Mouse (Mus musculus) liver, adult (tissue): Measurements from ENCODE around the gene Ryk.

Experiments
- GATA4 ChIP-seq: IDR thresholded peaks from 2 replicates; pipeline ENCODE4 v1.6.1; 2014; ENCODE audit warnings: mild to moderate bottlenecking, low read length; ENCODE audit not compliant: insufficient replicate concordance

Ryk gene

DNA sequence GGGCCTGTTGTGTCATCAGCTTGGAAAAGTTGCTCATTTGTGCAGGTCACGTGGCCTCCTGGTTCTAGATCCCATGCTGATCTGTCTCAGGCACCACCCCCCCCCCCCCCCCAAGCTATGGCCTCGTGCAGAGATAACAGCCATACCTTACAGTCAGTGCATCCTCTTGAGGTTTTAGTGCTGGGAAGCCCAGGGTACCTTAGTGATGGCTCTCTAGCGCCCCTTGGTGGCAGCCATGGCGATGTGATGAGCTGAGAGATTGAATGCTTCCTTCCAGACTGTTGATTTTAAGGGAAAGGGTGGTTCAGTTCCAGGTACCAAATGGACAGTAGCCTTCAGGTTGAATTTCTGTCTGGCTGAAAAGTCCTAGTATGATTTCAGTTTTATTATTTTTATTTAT lies 32.2 kb downstream of the Ryk start:
- no peak for TF ChIP-seq GATA4

DNA sequence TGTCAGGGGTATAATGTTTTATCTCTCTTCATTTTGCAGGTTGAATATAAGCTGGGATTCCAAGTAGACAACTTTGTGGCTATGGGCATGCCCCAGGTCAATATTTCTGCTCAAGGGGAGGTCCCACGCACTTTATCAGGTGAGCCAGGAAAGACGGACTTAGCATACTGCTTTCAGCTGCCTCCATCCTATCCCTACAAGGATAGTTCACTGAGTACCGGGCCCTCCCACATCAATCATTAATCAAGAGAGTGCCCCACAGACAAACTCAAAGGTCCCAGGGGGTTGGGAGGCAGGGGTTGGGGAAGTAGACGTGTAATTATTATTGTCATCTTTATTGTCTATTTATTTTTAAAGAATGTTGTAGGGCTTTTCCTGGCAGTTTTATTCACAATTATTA lies 32.8 kb downstream of the Ryk start:
- no peak for TF ChIP-seq GATA4

DNA sequence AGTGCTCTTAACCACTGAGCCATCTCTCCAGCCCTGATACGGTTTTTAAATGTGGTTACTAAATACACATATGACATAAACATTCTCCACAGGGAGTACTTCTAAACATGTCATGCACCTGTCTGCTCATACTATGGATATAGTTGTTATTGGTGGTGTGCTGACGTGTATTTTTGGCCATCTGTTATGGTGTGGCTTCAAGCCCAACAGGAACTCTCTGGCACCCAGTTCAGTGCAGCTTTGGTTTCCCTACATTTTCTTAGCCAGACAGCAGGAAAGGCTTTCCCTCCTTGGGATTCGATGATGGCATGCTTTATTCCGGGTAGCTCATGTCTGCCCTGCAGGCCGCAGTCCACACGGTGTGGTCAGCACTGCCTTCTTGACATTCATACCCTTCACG lies 33.7 kb downstream of the Ryk start:
- no peak for TF ChIP-seq GATA4

DNA sequence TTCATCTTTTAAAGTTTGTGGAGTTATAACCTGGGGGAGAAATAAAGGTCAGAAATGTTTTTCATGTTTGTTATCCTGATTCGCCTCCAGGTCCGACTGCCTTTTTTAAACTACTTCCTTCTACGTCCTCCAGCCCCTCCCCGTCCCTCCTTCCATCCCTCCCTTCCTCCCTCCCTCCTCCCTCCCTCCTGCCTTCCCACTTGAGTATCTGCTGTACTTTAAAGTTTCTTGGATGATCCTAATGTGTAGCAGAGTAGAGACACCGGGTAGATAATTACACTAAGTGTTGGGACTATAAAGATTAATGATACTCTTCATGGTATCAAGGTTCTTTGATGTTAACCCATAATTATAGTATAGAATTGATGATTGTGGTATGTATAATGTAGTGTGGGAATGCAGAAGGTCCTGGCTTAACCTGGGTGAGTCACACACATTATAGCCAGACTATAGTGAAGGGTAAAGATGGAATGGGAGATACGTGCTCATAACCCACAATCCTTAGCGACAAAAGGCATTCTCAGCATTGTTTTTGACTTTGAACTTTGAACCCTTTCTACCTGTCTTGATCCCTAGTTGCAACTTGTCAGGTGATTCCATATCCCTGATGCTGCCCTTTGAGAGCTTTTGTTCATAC lies 41.5 kb downstream of the Ryk start:
- no peak for TF ChIP-seq GATA4

DNA sequence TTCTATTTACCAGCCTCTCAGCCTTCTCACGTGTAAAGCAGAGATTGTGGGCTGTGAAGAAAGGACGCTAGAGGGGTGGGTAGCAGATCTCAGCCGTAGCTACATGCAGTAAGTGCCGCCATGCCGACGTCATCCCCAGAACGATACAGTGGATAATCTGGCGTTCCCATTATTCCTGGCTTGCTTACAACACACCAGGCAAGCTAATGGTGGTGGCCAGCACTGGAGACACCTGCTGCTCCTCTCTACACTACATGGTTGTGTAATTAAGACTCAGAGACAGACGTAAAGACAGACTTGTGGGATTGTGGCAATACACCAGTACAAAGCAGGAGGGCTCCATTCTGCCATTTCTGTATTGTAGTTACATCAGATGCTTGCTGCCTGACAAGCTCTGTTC lies 43.2 kb downstream of the Ryk start:
- no peak for TF ChIP-seq GATA4

DNA sequence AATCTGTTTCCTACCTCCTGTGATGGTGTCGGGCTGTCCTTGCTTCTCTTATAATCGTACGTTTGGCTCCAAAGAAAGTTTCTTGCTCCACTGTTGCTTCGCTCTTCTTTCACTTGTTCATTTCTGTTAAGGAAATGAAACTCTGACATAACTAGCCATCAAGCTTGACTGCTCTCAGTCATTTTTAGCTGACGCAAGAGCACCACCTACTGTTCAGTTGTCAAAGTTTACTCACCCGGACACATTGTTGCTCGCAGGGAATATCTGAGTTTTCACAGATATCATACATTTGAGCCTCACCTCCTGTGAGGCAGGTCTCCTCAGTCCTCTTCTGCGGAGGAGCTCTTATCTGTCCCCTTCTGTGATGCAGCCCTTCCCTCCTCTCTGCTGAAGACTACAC lies 44.8 kb downstream of the Ryk start:
- TF ChIP-seq GATA4: no peak

DNA sequence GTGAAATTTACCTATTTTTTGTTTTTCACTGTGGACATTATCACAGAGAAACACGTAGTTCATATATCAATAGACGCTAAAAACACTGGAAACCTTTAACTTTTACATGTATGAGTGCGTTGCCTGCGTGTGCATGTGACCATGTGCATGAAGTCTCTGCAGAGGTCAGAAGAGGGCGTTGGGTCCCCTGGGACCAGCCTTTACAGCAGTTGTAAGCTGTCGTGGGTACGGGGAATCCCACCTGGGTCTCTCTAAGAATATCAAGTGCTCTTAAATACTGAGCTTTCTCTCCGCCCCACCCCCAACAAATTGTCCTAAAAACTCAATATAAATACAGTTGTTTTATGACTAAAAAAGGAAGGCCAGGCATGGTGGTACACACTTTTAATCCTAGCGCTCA lies 50.0 kb downstream of the Ryk start:
- no peak for TF ChIP-seq GATA4

DNA sequence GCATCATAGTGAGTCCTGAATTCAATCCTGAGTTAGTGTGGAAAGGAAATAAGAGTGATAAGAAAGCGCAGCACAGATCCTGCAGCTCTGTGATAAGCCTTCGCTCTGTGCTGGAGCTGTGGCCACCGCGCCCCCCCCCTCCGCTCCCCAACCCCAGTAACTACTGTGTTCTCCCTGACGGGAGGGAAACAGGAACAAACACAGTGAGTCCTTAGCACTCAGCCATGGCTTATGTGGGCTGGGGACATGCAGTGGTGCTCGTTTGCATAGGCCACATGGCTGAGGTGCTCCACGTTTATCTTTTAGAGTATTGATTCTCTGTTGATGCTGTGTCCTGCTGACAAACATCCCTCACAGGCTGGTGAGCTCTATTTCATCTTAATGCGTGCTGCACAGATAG lies 55.4 kb downstream of the Ryk start:
- peak; percentile 98 for TF ChIP-seq GATA4

DNA sequence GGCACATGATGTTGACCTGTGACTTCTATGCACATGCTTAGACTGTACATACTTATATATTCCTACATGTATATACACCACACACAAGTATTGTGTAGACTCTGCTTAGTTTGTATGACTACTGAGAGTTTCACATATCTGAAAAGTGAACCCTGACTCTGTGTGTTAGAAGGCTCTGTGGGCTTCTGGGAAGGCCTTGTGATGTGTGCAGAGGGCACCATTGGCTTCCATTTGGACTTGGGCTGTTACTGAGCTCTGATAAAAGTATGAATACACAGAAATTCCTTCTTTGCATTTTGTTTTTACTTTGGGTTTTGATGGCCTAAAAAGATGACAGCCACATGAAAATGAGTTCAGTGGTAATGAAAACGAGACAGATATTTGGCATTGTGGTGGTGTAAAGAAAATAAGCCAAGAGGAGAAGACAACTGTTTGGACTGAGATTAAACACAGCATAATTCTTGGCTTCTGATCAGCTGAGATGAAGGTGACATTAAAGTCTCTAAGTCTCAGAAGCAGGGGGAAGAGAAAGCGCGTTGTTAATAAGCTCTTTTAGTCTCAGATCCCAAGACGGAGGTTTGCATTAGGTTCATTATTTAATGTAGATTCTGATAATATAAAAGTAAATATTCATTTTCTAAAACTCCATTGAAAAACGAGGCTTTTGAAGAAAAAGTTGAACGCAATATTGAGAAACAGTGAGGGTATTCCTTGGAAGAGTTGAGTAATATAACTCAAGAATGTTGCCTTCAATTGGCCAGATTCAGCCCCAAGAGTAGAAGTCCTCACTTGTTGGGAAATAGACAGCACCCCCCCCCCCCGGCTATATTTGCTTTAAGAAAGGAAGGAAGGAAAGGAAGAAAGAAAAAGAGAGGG lies 58.0 kb downstream of the Ryk start:
- TF ChIP-seq GATA4: no peak

DNA sequence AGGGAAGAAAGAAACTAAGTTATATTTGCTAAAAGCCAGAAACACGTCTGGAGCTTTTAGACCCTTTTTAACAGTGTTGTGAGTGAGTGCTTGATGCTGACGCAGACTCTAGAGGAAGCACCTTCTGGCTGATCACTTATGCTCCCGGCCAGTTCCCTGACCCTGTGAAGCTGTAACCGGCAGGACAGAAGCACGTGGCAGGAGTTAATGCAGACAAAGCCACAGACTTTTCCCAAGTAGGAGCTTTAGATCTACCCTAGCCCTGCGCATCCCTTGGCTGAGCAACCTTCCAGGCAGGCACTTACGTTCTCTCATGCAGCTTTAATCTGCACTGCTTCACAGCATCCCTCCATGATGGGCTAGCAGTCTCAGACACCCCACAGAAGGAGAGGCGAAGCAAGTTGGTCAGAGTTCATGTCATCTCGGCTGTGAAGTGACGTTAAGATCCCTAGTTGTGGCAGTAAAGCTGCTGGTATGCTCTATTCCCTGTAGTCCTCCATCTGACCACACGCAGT lies 58.7 kb downstream of the Ryk start:
- TF ChIP-seq GATA4: no peak

DNA sequence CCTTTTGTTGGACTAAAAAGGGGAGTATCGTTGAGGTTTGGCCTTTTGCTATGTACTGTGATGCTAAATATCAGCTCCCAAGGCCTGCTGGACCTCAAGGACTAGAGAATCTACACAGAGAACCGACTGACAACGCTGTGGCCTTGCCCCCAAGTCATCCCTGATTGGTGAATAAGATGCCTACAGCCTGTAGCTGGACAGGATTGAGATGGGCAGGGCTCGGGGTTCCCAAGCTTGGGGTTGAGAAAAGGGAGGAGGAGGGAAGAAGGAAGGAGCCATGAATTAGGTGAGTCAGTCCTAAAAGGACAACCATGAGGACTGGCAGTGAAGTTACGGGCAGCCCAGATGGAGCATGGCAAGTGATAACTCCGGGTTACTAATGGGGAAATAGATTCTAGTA lies 65.2 kb downstream of the Ryk start:
- TF ChIP-seq GATA4: no peak

DNA sequence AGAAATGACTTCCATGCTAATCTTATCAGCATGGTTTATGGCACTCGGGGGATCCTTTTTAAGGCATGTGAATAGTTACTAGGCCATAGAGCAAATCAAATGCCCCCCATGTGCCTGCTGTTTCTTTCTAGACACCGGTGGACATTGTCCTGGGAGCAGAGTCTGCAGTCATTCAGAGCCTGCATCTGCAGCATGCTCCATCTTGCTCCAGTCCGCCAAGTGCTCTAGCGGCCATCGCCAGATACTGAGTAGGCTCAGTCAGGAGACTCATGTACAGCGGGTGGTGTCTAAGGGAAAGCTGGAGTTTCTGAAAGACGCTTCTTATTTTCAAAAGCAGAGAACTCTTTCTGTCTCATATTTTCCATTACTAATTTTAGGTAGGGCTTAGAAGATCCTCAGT lies 67.6 kb downstream of the Ryk start:
- TF ChIP-seq GATA4: no peak

DNA sequence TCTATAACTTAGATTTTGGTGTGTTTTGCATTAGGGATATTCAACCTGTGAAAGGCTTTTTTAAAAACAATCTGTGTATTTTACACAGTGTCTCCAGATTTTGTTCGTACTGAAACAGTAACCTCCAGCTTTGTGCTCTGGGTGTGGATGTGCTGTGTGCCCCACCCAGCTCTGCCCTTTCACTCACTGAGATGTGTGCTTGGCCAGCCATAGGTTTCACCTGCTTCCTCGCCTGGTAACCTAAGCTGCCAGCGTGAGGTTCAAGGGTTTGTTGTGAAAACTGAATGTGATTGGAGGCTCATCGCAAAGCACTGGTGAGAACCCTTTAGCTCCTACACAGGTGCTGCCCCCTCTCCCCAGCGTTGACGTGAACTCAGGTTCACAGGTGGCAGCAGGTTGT lies 70.2 kb downstream of the Ryk start:
- TF ChIP-seq GATA4: no peak

DNA sequence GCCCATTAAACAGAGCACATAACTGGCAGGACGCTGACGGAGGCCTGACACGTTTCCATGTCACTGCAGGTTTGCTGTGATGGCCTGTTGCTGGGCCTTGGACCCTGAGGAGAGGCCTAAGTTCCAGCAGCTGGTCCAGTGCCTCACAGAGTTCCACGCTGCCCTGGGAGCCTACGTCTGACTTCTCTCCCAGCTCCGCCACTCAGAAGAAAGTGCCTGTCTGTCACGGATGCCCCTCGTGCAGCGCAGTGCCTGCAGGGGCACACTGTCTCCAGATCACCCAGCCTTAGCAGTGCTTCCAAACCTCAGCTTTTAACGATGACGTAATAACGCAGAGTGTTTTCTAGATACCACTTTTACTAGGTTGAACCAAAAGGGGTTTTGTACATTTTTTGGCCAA lies 72.1 kb downstream of the Ryk start:
- no peak for TF ChIP-seq GATA4

DNA sequence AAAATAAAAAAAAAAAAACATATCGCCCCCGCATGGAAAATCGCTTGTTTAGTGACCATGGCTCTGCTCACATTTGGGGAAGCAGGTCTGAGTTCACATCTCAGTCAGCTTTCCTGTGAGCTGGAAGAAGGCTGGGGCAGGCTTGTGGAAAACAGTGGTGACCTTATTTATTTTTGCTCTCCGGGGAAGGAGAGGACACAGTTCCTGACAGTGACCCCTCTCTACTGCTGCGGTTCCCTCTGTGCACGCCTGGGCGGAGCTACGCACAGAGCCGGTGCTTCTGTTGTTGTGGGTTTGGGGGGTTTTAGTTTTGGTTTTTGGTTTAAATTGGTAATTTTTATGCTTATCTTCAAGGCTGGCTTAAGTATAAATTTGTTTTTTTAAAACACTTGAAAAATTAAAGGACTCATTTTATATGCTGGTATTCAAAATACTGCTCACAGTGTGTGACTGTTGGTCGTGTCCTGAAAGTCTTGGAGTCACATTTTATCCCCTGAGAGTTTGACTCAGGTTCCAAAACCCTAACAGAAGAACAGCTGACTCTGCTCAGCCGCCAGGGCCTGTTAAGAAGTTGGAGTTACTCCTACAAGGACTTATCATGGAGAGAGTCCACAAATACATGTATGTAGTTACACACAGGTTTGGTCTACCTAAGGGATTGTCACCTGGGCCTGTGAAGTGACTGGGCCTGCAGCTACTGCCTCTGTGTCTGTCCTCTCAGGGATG lies 73.0 kb downstream of the Ryk start:
- no peak for TF ChIP-seq GATA4

DNA sequence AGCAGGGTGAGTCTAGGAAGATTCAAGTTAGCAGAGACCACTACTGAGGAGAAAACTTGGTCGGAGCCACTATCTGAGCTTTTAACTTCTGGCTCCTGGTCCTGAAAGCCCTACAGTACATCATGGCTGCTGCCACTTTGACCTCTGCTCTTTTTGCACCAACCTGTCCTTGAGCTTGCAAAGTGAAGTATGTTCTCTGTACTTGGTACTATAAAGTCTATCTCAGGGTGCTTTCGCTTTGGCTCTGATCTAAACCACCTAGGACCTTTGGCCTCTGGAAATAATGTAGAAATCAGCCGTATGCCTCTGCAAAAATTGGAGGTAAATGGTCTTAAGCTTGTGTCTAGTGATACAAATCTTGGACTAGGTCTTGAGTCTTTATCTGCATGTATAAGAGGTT lies 76.8 kb downstream of the Ryk start:
- TF ChIP-seq GATA4: no peak

DNA sequence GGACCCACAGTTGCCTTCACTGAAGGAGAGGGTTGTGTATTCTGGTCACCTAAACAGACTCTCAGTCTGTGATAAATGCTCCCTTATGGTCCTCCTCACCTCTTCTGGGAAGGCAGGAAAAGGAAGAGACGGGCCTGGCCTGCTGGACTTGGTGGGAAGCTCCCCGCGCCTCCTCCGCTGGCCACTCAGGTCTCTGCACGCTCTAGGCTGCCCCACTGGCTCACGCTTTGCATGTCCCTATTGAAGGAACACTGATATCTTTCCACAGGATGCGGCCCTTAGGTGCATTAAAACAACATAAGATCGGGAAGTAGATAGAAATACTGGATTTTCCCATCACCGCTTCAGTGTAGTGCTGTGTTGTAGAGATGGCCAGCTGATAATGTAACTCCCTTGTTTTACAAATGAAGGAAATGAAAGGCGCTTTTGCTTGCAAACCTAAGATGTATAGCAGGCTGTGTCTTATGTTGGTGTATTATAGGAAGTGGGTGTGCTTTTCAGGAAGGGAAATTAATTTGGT lies 77.9 kb downstream of the Ryk start:
- TF ChIP-seq GATA4: no peak
